Mouse (Mus musculus) lung, embryonic 14.5 days (tissue): Measurements from ENCODE around the gene Rnf169. TPM values are rescaled to one million over a fixed set of nuclear protein-coding genes. Genes with fewer than 3 reads are reported as not detected.

Experiments
- ATAC-seq: fragments of 200-750 bp; cut with Nextera tagmentation; 2 replicates; pipeline ENCODE4 v1.8.0; 2017; ENCODE audit warnings: mild to moderate bottlenecking, moderate TSS enrichment, moderate library complexity; ENCODE audit not compliant: insufficient read depth
- DNase-seq: peaks from one replicate; pipeline ENCODE4 v3.0.0-alpha.2; 2015
- H3K27ac ChIP-seq: fragments of 300-500 bp; sonication (generic); 2 replicates; pipeline ENCODE4 v1.5.1; 2014; ENCODE audit warnings: low read depth, mild to moderate bottlenecking, moderate library complexity
- H3K27me3 ChIP-seq: fragments of 300-500 bp; sonication (generic); 2 replicates; pipeline ENCODE4 v1.6.1; 2014; ENCODE audit warnings: low read length, control low read depth; ENCODE audit not compliant: insufficient read depth
- H3K36me3 ChIP-seq: fragments of 300-500 bp; sonication (generic); 2 replicates; pipeline ENCODE4 v1.6.1; 2014; ENCODE audit warnings: control low read depth; ENCODE audit not compliant: insufficient read depth
- H3K4me1 ChIP-seq: fragments of 300-500 bp; sonication (generic); 2 replicates; pipeline ENCODE4 v1.6.1; 2014; ENCODE audit warnings: antibody characterized with exemption, control low read depth; ENCODE audit not compliant: insufficient read depth
- H3K4me2 ChIP-seq: fragments of 300-500 bp; sonication (generic); 2 replicates; pipeline ENCODE4 v1.6.1; 2014; ENCODE audit warnings: mild to moderate bottlenecking
- H3K4me3 ChIP-seq: fragments of 300-500 bp; sonication (generic); 2 replicates; pipeline ENCODE4 v1.5.1; 2014; ENCODE audit warnings: low read depth, low read length
- H3K9ac ChIP-seq: fragments of 300-500 bp; sonication (generic); 2 replicates; pipeline ENCODE4 v1.6.1; 2014
- H3K9me3 ChIP-seq: fragments of 300-500 bp; sonication (generic); 2 replicates; pipeline ENCODE4 v1.6.1; 2016; ENCODE audit warnings: low read depth, low read length, control low read depth
- CTCF ChIP-seq: IDR thresholded peaks from 2 replicates; pipeline ENCODE4 v1.5.1; 2016; ENCODE audit warnings: antibody characterized with exemption, low read depth
- WGBS: fragments of 180-500 bp; shearing (Covaris S2); extraction: QIAGEN DNeasy Blood & Tissue Kit; methylation state at CpG from one replicate; pipeline ENCODE4 v1.1.7; 2014; 5-methylcytosine and 5-hydroxymethylcytosine counted together
- polyA plus RNA-seq: library from polyadenylated mRNA; unstranded; fragments of >200 nt; fragmentation: Nextera tagmentation; extraction: Ambion mirVana; gene quantifications from 2 replicates; pipeline ENCODE4 v1.2.1, GENCODE M21; 2014

Gene Rnf169
- polyA plus RNA-seq, 1 experiment from 2014 or later, result 7.8 TPM

DNA sequence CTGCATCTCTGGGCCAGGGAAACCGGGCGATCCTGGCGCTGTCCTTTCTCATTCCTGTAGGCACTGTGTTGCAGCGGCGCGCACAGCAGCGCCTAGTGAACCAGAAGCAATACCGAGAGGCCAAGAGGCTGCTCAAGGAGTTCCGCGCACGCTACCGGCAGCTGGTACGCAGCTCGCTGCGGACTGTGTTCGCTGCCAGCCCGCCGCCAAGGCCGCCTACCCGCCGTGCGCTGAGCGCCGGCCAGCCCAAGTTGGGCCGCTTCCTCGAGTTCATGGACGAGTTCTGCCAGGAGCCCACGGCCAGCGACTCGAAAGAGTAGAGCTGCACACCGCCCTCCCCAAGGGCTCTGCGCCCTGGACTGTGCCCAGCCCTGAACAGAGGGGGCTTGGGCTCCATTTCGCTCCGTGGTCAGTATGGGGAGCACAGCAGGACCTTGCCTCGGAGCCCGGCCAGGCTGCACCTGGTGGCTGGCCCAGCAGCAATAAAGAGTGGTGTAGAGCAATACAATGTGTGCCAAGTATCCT lies 62.9 kb downstream of the Rnf169 start:
- DNase-seq (peak; percentile 70), ATAC-seq (peak; percentile 52)
- no peak for TF ChIP-seq CTCF
- H3K4me3 ChIP-seq, result peak overlapping the region; percentile 37
- H3K4me2 ChIP-seq, result peak overlapping the region; percentile 82
- peak overlapping the region; percentile 49 for H3K9ac ChIP-seq
- H3K27me3 ChIP-seq, result peaks cover 6% of the 10 kb centered on the region; the same call in 1 of the 2 replicates
- H3K4me1 ChIP-seq, result peaks cover 3% of the 10 kb centered on the region
- peaks cover 9% of the 10 kb centered on the region; the same call in 1 of the 2 replicates for H3K36me3 ChIP-seq
- H3K9me3 ChIP-seq, result no peaks in the 10 kb centered on the region
- no peak overlapping the region for H3K27ac ChIP-seq
- 1% methylated on average over 36 of the region's 36 CpGs for WGBS

DNA sequence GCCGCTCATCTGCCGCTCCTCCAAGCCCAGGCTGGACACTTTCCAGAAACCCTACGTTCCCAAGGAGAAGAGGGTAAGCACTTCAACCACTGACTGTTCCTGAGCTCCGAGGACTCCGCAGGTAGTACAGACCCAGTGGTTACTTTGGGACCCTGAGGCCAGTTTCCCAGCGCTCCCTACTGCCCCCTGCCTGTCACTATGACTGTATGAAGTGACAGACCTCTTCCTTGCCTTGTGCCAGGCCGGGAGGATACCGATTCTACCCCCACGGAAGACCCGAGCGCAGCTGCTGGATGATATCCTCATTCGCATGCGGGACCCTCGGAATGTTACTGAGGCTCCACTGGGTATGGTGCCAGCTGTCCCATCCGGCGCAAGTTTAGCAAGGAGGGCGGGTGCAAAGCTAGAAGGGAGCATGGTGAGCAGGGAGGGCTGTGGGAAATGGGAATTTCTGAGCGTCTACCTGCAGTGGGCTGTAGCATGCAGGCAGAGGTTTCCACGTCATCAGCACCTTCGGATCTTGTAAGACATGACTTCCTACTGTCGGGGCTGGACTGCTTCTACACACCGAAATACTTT lies 63.4 kb downstream of the Rnf169 start:
- H3K4me2 ChIP-seq, result peak overlapping the region; percentile 82
- H3K9ac ChIP-seq, result peak overlapping the region; percentile 49
- peak; percentile 79 for TF ChIP-seq CTCF
- H3K27me3 ChIP-seq, result peaks cover 6% of the 10 kb centered on the region; the same call in 1 of the 2 replicates
- H3K9me3 ChIP-seq, result no peaks in the 10 kb centered on the region
- DNase-seq, result peak; percentile 76
- 4% methylated on average over 22 of the region's 22 CpGs for WGBS
- H3K4me3 ChIP-seq, result peak overlapping the region; percentile 37
- H3K4me1 ChIP-seq, result peaks cover 3% of the 10 kb centered on the region
- ATAC-seq, result peak; percentile 29
- H3K27ac ChIP-seq, result no peak overlapping the region
- peaks cover 5% of the 10 kb centered on the region; the same call in 1 of the 2 replicates for H3K36me3 ChIP-seq

DNA sequence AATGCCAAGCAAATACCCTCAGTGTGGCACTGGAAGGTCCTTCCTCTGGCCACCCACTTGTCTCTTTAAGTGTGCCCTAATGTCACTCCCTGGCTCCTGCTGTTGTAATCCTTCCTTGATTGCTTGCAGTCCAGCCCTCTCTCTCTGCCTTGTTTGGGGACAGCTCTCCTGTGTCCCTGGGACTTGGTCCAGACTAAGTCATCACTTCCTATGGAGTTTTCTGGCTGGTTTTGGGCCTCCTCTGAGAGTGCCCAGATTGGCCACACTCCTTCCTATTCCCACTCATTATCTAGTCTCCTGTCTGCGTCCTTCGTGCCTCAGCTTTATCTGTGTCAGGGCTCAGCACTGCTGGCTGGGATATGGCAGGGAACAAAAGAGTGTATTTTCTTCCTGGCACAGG lies 64.7 kb downstream of the Rnf169 start:
- Histone ChIP-seq H3K4me1 (peaks cover 3% of the 10 kb centered on the region), H3K36me3 (no peaks in the 10 kb centered on the region), H3K4me3 (no peak overlapping the region), H3K9ac (no peak overlapping the region), H3K27me3 (peaks cover 6% of the 10 kb centered on the region; the same call in 1 of the 2 replicates), H3K9me3 (no peaks in the 10 kb centered on the region), H3K4me2 (no peak overlapping the region), H3K27ac (no peak overlapping the region)
- ATAC-seq (no peak), DNase-seq (no peak)
- TF ChIP-seq CTCF, result no peak
- WGBS, result 77% methylated on average over 2 of the region's 2 CpGs

DNA sequence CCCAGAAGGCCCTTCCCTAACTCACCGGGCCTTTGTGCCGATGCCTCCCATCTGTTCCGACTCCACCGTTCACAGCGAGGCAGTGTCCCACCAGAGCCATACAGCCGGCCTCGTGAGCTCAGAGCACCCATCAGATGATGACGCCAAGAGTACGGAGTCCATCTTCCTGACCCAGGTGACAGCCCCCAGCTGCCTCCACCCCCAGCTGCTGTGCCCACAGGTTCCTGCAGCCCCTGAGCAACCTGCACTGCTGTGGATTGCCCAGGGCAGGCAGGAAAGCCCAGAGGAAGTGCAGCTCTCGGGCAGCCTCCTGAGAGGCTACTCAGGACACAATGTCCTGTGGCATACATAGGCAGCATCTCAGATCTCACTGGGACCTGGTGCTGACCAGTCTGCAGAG lies 65.9 kb downstream of the Rnf169 start:
- TF ChIP-seq CTCF, result no peak
- ATAC-seq, result no peak
- Histone ChIP-seq H3K4me2 (no peak overlapping the region), H3K36me3 (no peaks in the 10 kb centered on the region), H3K27me3 (peaks cover 6% of the 10 kb centered on the region; the same call in 1 of the 2 replicates), H3K27ac (no peak overlapping the region), H3K9ac (no peak overlapping the region), H3K4me1 (peaks cover 3% of the 10 kb centered on the region), H3K4me3 (no peak overlapping the region), H3K9me3 (no peaks in the 10 kb centered on the region)
- no peak for DNase-seq
- 75% methylated on average over 10 of the region's 10 CpGs for WGBS

DNA sequence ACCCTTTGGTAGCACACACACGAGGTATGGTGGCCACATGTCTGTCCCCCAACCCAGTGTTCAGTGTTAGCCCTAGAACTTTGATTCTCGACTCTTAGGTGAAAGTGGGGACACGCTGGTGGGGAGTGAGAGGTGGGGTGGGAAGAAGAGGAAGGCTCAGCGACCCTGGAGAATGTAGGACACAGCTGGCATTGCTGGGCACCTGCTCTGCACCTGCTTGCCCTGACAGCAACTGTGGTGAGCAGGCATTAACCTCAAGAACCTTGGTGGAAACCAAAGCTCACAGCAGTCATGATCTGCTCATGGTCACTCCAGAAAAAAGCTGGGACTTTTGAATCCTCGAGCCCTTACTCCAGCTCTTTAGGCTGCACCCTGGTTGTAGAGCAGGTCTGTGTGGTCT lies 69.2 kb downstream of the Rnf169 start:
- WGBS, result 81% methylated on average over 5 of the region's 5 CpGs
- Histone ChIP-seq H3K4me1 (no peaks in the 10 kb centered on the region), H3K4me3 (no peak overlapping the region), H3K27me3 (no peaks in the 10 kb centered on the region), H3K9me3 (no peaks in the 10 kb centered on the region), H3K4me2 (no peak overlapping the region), H3K27ac (no peak overlapping the region), H3K9ac (no peak overlapping the region), H3K36me3 (no peaks in the 10 kb centered on the region)
- no peak for ATAC-seq
- TF ChIP-seq CTCF, result no peak
- DNase-seq, result no peak

DNA sequence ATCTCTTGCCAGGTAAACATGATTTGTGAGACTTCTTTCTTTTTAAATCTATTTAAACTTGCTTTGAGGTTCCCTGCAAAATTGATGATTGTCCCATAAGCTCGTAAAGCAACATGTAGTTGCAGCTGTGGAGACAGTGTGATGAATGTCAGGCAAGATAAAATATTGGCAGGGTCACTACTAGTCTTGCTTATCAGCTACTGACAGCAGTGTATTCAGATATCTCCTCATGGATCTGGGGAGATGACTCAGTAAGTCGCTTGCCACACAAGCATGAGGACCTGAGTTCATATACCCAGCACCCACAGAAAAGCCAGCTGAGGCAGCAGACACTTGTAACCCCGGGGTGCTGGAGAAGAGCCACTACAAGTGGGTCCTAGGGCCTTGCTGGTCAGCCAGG lies 72.8 kb downstream of the Rnf169 start:
- no peak for DNase-seq
- no peak overlapping the region for H3K4me2 ChIP-seq
- H3K27ac ChIP-seq, result no peak overlapping the region
- 47% methylated on average over 3 of the region's 3 CpGs for WGBS
- H3K4me1 ChIP-seq, result no peaks in the 10 kb centered on the region
- no peak overlapping the region for H3K9ac ChIP-seq
- no peak for ATAC-seq
- H3K27me3 ChIP-seq, result no peaks in the 10 kb centered on the region
- no peak overlapping the region for H3K4me3 ChIP-seq
- TF ChIP-seq CTCF, result no peak
- no peaks in the 10 kb centered on the region for H3K9me3 ChIP-seq
- no peaks in the 10 kb centered on the region for H3K36me3 ChIP-seq

DNA sequence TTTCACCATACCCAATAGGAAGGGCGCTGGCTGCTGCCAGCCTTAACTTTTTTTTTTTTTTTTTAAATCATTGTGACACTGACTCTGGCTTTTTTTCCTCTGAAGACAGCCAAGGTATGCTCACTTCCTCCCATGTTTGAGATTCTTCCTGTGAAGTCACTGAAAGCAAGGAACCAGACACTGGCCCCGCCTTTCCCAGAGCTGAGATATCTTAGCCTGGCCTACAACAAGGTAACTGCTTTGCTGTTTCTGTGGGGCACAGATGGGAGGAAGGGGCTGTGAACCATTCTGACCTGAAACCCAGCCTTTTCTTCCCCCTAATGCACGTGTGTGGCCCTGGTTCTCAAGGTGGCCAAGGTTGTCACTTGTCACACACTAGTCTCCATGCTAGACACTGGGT lies 73.9 kb downstream of the Rnf169 start:
- H3K27ac ChIP-seq, result no peak overlapping the region
- H3K9me3 ChIP-seq, result no peaks in the 10 kb centered on the region
- H3K9ac ChIP-seq, result no peak overlapping the region
- H3K27me3 ChIP-seq, result no peaks in the 10 kb centered on the region
- DNase-seq (no peak), ATAC-seq (no peak)
- no peak for TF ChIP-seq CTCF
- no peaks in the 10 kb centered on the region for H3K36me3 ChIP-seq
- H3K4me1 ChIP-seq, result no peaks in the 10 kb centered on the region
- no peak overlapping the region for H3K4me2 ChIP-seq
- no peak overlapping the region for H3K4me3 ChIP-seq
- WGBS, result 82% methylated on average over 3 of the region's 3 CpGs
